Mouse (Mus musculus) ES-Bruce4 (cell line): ENCODE measurements around the gene Arntl.

ENCODE experiments used
- CTCF ChIP-seq: IDR thresholded peaks from one replicate; pipeline ENCODE4 v1.8.1; 2011; ENCODE audit warnings: low read depth, low read length
- EP300 ChIP-seq: IDR thresholded peaks from 2 replicates; pipeline ENCODE4 v1.6.1; 2011; ENCODE audit warnings: low read depth, low read length; ENCODE audit not compliant: insufficient read depth
- POLR2A ChIP-seq: IDR thresholded peaks from one replicate; pipeline ENCODE4 v1.8.1; 2011; ENCODE audit warnings: low read length; ENCODE audit not compliant: insufficient read depth

GRCm38 (mm10) chr7:113291741-113292140 is 84.5 kb downstream of the Arntl start:
- TF ChIP-seq POLR2A = no peak
- TF ChIP-seq CTCF = no peak
- no peak for TF ChIP-seq EP300
